Mouse (Mus musculus) gastrocnemius, adult 2 months (tissue): ENCODE data around the gene Sgms2. TPM values are rescaled to one million over a fixed set of nuclear protein-coding genes. Genes with fewer than 3 reads are reported as not detected.

ENCODE experiments used
- DNase-seq: peaks from one replicate; pipeline ENCODE4 v3.0.0; 2022
- H3K27ac ChIP-seq: fragments of 200-600 bp; 2 replicates; pipeline ENCODE4 v1.8.1; 2022; ENCODE audit warnings: mild to moderate bottlenecking
- H3K4me3 ChIP-seq: fragments of 200-600 bp; 2 replicates; pipeline ENCODE4 v1.8.1; 2022; ENCODE audit warnings: mild to moderate bottlenecking, moderate library complexity
- CTCF ChIP-seq: fragments of 200-600 bp; IDR thresholded peaks from 2 replicates; pipeline ENCODE4 v1.8.1; 2022; ENCODE audit warnings: antibody characterized with exemption, mild to moderate bottlenecking, moderate library complexity
- intact Hi-C: fragments of 180-260 bp; cut with DNase I; formaldehyde crosslinking; loops from one replicate; pipeline ENCODE4 v1.15.1; 2025
- total RNA-seq, 2 experiments: library from RNA; stranded (reverse); gene quantifications; 2 replicates each; pipeline ENCODE4 v1.2.3; 2021

The Sgms2 gene
- total RNA-seq, 2 experiments from 2014 or later, result 1.7 to 2.4 TPM

GRCm38 (mm10) chr3:131501677-131502370 is 10.6 kb upstream of the Sgms2 start:
- intact Hi-C loops, result no loop called here

GRCm38 (mm10) chr3:131499651-131500050 is 8.4 kb upstream of the Sgms2 start:
- Histone ChIP-seq H3K27ac (no peak overlapping the region), H3K4me3 (no peak overlapping the region)
- no peak for DNase-seq
- intact Hi-C loops, result no loop called here
- no peak for TF ChIP-seq CTCF

More at GRCm38 (mm10) chr3:131501677-131502370, 10.6 kb upstream of the Sgms2 start:
- no peak for DNase-seq
- no peak overlapping the region for H3K4me3 ChIP-seq
- no peak for TF ChIP-seq CTCF
- H3K27ac ChIP-seq, result no peak overlapping the region

GRCm38 (mm10) chr3:131496506-131497122 is 5.4 kb upstream of the Sgms2 start:
- no peak overlapping the region for H3K4me3 ChIP-seq
- intact Hi-C loops, result no loop called here
- H3K27ac ChIP-seq, result no peak overlapping the region
- no peak for DNase-seq
- TF ChIP-seq CTCF, result no peak

GRCm38 (mm10) chr3:131495076-131495475 is 3.9 kb upstream of the Sgms2 start:
- no peak for DNase-seq
- Histone ChIP-seq H3K4me3 (no peak overlapping the region), H3K27ac (no peak overlapping the region)
- intact Hi-C loops, result no loop called here
- no peak for TF ChIP-seq CTCF

- no peak for DNase-seq
- no peak for TF ChIP-seq CTCF
Observed at GRCm38 (mm10) chr3:131493194-131493593, 2.0 kb upstream of the Sgms2 start.

GRCm38 (mm10) chr3:131491980-131492379 is 769 bp upstream of the Sgms2 start:
- no peak overlapping the region for H3K4me3 ChIP-seq
- no peak for TF ChIP-seq CTCF
- intact Hi-C loops, result no loop called here
- H3K27ac ChIP-seq, result no peak overlapping the region
- DNase-seq, result no peak

More at GRCm38 (mm10) chr3:131493194-131493593, 2.0 kb upstream of the Sgms2 start:
- no peak overlapping the region for H3K27ac ChIP-seq
- intact Hi-C loops, result no loop called here
- H3K4me3 ChIP-seq, result no peak overlapping the region

- Histone ChIP-seq H3K4me3 (peak overlapping the region; percentile 88), H3K27ac (peak overlapping the region; percentile 92)
- TF ChIP-seq CTCF, result no peak
- intact Hi-C loops, result no loop called here
- peak; percentile 90 for DNase-seq
Observed at GRCm38 (mm10) chr3:131490143-131490908, 885 bp downstream of the Sgms2 start.

- intact Hi-C loops, result no loop called here
- Histone ChIP-seq H3K4me3 (peak overlapping the region; percentile 88), H3K27ac (peak overlapping the region; percentile 92)
- peak; percentile 75 for DNase-seq
- TF ChIP-seq CTCF, result no peak
Observed at GRCm38 (mm10) chr3:131489657-131490142, 1.5 kb downstream of the Sgms2 start.

GRCm38 (mm10) chr3:131488969-131489368 is 2.2 kb downstream of the Sgms2 start:
- DNase-seq, result no peak
- peak overlapping the region; percentile 88 for H3K4me3 ChIP-seq
- 0 out of 2 replicates have a peak overlapping the region, but pooled peaks have one; percentile 92 for H3K27ac ChIP-seq
- intact Hi-C loops, result no loop called here
- TF ChIP-seq CTCF, result no peak

- intact Hi-C loops, result no loop called here
- DNase-seq, result no peak
- no peak overlapping the region for H3K27ac ChIP-seq
- no peak overlapping the region for H3K4me3 ChIP-seq
- no peak for TF ChIP-seq CTCF
Observed at GRCm38 (mm10) chr3:131488403-131488802, 2.8 kb downstream of the Sgms2 start.

GRCm38 (mm10) chr3:131485388-131485787 is 5.8 kb downstream of the Sgms2 start:
- no peak overlapping the region for H3K27ac ChIP-seq
- intact Hi-C loops, result no loop called here
- H3K4me3 ChIP-seq, result no peak overlapping the region
- TF ChIP-seq CTCF, result no peak
- DNase-seq, result no peak

GRCm38 (mm10) chr3:131483650-131484049 is 7.6 kb downstream of the Sgms2 start:
- intact Hi-C loops, result no loop called here
- Histone ChIP-seq H3K27ac (no peak overlapping the region), H3K4me3 (no peak overlapping the region)
- TF ChIP-seq CTCF, result no peak
- no peak for DNase-seq
